Mouse (Mus musculus) heart, adult 11 months (tissue): ENCODE data around the gene Lat.
A peak's percentile ranks its signal among the peaks of the same experiment; 100 is the strongest.
"Not testable (repeated sequence)": the region's sequence is repeated elsewhere in the genome, so short reads cannot be mapped to it uniquely, and the experiment has no call there.

Source experiments
- DNase-seq: peaks from one replicate; pipeline ENCODE4 v3.0.0; 2022

Gene Lat

DNA sequence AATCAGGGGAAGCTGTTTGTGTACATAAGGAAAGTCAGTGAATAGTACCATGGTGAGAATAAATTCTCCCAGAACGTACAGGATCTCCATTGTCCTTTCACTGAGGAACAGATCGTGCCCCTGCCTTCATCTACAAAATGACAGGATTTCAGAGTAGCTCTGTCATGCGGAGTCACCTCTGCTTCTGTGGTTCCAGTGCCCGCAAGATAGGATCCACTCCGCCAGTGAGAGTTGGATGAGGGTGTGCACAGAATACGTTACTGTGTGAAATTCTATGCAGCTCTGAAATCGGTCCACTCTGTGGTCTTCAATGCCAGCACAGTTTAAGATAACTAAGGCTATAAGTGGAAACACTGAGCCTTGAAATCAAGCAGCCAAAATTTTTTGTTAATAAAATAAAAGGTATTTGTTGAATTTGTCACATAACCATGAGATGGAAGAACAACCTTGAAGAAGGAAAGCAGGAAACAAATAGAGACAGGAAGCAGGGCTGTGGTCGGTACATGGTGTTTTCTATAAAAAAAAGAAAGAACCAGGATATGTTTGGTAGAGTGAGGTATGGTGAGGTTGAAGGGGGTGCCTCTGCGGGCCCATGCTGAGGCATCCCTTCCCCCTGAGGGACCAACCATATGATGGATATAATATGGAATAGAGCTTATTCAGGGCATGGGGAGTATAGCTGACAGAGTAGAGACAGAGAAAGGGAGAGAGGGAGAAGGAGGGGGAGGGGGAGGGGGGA lies 39.3 kb downstream of the Lat start:
- no peak for DNase-seq

DNA sequence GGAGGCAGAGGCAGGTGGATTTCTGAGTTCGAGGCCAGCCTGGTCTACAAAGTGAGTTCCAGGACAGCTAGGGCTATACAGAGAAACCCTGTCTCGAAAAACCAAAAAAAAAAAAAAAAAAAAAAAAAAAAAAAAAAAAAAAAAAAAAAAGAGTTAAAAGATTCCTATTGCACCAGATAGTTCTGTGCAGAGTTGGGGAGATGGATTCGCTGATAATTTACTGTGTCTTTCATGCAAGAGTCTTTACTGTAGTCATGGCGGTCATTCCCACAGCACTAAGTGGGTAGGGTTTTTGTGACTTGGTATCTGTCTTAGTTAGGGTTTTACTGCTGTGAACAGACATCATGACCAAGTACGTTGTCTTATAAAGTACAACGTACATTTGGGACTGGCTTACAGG lies 40.5 kb downstream of the Lat start:
- not testable (repeated sequence) for DNase-seq

DNA sequence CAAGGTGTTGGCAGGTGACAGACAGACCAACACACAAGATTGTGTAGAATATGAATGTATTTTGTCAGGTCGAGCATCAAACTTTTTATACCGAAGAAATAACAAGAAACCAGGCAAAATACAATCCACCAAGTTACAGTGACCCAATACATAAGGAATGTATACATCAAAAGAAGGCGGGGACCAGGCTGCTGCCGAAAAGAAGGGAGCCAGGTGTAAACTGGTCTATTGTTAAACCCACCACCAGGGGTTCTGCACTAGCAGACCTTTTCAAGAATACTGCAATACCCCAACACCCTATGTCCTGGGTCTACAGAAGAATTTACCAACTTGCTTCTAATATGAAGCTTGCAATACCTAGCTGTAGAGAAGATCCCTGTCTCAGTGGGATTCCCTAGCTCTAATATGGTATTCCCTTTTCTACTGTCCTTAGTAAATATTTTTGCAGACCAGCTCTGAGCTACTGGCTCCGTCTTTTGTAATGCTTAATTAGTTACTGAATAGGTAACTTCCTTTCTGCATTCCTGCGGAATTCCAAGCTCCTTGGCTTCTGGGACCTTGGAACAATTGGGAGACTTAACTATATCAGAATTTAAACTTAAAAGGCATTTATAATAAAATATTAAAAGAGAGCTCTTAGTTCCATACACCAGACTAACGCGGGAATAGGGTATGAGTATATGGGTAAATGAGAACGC lies 43.6 kb downstream of the Lat start:
- DNase-seq: not testable (repeated sequence)

DNA sequence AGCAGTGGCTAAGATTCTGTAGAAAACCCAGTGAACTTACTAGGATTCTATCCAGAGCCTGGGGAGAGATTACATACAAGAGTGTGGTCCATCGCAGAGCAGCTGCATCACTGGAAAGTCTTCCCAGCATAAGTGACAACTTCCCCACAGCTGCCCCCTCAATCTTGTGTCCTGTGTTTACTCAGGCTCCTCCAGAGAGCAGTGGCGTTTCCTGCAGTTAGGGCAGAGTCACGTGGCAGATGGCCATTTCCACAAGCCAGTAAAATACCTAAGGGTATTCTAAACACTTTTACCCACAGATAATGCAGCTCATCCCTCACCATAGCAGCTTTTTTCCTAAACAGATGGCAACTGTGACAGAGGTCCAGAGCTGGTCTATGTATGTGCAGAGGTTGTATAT lies 44.6 kb downstream of the Lat start:
- no peak for DNase-seq

DNA sequence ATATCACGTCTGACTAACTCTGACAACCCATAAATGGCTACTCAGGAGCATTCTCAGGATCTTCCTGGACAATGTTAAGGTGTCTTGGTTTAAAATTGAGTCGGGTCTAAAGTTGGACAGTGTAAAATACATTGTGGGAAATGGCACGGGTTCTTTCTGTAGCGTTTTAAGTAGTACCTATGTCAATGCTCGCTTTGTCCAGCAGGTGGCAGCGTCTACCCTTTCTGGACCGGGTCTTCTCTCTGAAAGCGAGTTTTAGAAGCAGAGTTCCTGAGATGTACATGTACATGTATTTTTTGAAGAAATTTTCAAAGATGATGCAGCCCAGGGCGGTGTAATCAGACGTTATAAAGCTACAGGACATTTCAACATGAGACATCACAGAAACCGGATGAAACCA lies 45.6 kb downstream of the Lat start:
- DNase-seq: peak; percentile 90

DNA sequence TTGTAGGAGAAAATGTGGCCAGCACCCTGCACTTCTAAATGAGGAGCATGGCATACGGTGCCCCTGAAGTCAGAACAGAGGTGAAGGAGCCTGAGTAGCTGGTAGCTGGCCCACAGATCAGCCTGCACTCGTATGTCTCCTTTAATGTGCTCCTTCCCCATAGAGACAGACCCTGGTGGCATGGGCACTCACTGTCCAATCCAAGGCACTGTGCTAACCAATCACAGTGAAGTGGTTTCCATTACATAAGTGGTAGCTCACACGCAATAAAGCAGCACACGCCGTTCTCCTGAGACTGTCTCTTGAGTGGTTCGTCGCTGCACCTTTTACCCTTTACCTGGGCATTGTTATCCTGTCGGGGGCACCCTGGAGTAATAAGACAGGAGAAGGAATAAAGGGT lies 55.1 kb downstream of the Lat start:
- peak; percentile 93 for DNase-seq
